Mouse (Mus musculus): Measurements from ENCODE around the gene Klk12. TPM values are rescaled to one million over a fixed set of nuclear protein-coding genes. Genes with fewer than 3 reads are reported as not detected.

Gene Klk12
- polyA plus RNA-seq (2015; fragmentation: Nextera tagmentation; extraction: Ambion mirVana) = not detected in 2 replicates

DNA sequence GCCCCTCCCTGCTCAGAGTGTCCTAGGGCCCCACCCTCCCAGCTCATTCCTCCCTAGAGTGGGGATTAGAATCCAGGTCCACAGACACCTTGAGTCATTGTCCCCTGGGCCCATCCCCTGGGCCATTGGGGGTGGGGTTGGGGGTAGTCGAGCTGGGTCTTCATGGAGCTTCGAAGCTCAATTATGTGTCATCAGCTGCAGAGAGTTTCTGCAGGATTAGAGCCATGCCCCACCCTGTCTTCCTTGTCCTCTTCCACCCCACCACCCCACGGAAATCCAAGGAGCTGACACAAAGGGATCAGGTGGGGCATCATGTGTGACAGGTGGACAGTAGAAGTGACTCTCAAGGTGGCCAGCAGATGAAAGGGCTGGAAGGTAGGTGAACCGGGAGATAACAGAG, at the start of gene Klk12:
Gene Klk12 (plus strand): TSS at position 301 of the 400 bp plus-strand sequence.
- Histone ChIP-seq H3K36me3 (ENCODE audit: insufficient read depth, low read length) (no peaks in the 10 kb centered on the region), H3K27ac (no peak within 1 kb of the TSS), H3K9ac (ENCODE audit: low read depth, low read length) (no peak within 1 kb of the TSS), H3K4me2 (ENCODE audit: low read length) (no peak within 1 kb of the TSS), H3K4me3 (replicated peaks; ENCODE audit: low read depth, low read length) (no peak within 1 kb of the TSS), H3K9me3 (replicated peaks; ENCODE audit: low read length) (no peaks in the 10 kb centered on the region), H3K27me3 (ENCODE audit: insufficient read depth, low read length) (no peaks in the 10 kb centered on the region), H3K4me1 (replicated peaks; ENCODE audit: insufficient read depth, low read length) (no peaks in the 10 kb centered on the region)
- DNase-seq (ENCODE audit: low spot score) = no peak
- ATAC-seq (replicated peaks; ENCODE audit: low FRiP score, low read depth) = no peak
- WGBS = 70% methylated on average over 4 of the region's 4 CpGs
- TF ChIP-seq CTCF (IDR thresholded peaks at IDR 0.05; ENCODE audit: low read depth) = no peak

DNA sequence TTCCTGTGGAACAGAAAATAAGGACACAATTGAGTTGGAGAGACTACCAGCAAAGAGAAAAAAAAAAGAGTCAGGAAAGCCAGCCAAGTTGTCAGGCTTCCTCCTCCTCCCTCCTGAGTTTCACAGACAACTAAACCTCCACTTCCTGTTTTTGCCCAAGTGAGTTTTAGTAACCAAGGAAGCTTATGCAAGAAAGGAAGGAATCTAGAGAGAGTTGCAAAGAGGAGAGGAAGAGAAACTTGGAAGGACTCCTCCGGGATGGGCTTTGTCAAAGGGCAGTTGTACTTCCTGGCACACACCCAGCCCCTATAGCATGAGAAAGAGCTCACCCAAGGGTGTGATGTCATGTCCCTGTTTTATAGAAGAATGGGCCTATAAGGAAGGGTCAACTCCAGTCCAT, 20.9 kb upstream of the Klk12 start:
- ATAC-seq (replicated peaks; ENCODE audit: low FRiP score, low read depth) = no peak

DNA sequence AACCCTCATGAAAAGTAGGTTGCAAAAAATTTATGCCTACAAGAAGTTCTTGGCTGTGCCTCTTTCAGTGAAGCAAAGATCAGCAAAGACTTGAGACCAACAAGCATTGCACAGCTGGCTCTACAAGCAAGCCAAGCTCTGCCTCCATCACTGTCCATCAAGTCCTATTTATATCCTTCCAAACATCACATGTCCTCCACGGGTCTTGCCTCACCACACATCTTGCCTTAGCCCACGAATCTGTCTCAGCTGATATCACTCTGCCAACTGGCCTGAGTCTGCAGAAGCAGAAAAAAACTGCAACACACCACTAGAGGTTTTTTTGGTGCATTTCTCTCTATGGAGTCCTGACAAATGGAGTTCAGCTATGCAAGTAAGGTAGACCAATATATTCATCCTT, 15.9 kb upstream of the Klk12 start:
- no peak overlapping the region for H3K4me2 ChIP-seq (ENCODE audit: low read length)
- no peak overlapping the region for H3K4me3 ChIP-seq (replicated peaks; ENCODE audit: low read depth, low read length)
- no peaks in the 10 kb centered on the region for H3K27me3 ChIP-seq (ENCODE audit: insufficient read depth, low read length)
- H3K27ac ChIP-seq = no peak overlapping the region
- no peak overlapping the region for H3K9ac ChIP-seq (ENCODE audit: low read depth, low read length)
- no peaks in the 10 kb centered on the region for H3K9me3 ChIP-seq (replicated peaks; ENCODE audit: low read length)
- no peak for TF ChIP-seq CTCF (IDR thresholded peaks at IDR 0.05; ENCODE audit: low read depth)
- ATAC-seq (replicated peaks; ENCODE audit: low FRiP score, low read depth) (no peak), DNase-seq (ENCODE audit: low spot score) (no peak)
- WGBS = 54% methylated on average over 2 of the region's 2 CpGs
- no peaks in the 10 kb centered on the region for H3K36me3 ChIP-seq (ENCODE audit: insufficient read depth, low read length)
- H3K4me1 ChIP-seq (replicated peaks; ENCODE audit: insufficient read depth, low read length) = no peaks in the 10 kb centered on the region

More for the DNA sequence above, 20.9 kb upstream of the Klk12 start:
- H3K9ac ChIP-seq (ENCODE audit: low read depth, low read length) = no peak overlapping the region
- no peak for TF ChIP-seq CTCF (IDR thresholded peaks at IDR 0.05; ENCODE audit: low read depth)
- no peak overlapping the region for H3K4me3 ChIP-seq (replicated peaks; ENCODE audit: low read depth, low read length)
- 48% methylated on average over 1 of the region's 1 CpGs for WGBS
- H3K36me3 ChIP-seq (ENCODE audit: insufficient read depth, low read length) = no peaks in the 10 kb centered on the region
- no peaks in the 10 kb centered on the region for H3K4me1 ChIP-seq (replicated peaks; ENCODE audit: insufficient read depth, low read length)
- H3K4me2 ChIP-seq (ENCODE audit: low read length) = no peak overlapping the region
- H3K9me3 ChIP-seq (replicated peaks; ENCODE audit: low read length) = no peaks in the 10 kb centered on the region
- no peak overlapping the region for H3K27ac ChIP-seq
- DNase-seq (ENCODE audit: low spot score) = peak; percentile 28
- no peaks in the 10 kb centered on the region for H3K27me3 ChIP-seq (ENCODE audit: insufficient read depth, low read length)

DNA sequence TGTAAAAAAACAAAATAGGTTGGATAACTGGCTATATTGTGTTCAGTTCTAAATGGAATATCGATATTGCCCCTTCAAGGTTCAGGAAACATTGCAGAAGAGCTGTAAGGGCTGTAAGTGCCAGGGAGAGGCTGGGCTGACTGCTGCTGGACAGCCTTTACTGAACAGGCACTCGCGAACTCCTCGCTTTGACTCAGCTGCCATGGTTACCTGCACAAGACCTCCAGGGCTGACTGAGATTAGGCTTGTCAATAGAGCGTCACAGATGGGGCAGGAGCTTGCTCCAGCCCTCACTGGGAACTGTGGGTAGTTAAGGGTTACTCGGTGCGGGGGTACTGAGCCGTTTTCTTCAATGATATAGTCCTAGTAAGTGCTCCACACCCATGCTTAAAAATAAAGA, 2.2 kb upstream of the Klk12 start:
- H3K27me3 ChIP-seq (ENCODE audit: insufficient read depth, low read length) = no peaks in the 10 kb centered on the region
- no peaks in the 10 kb centered on the region for H3K36me3 ChIP-seq (ENCODE audit: insufficient read depth, low read length)
- no peak for ATAC-seq (replicated peaks; ENCODE audit: low FRiP score, low read depth)
- no peak overlapping the region for H3K27ac ChIP-seq
- TF ChIP-seq CTCF (IDR thresholded peaks at IDR 0.05; ENCODE audit: low read depth) = no peak
- no peak overlapping the region for H3K4me3 ChIP-seq (replicated peaks; ENCODE audit: low read depth, low read length)
- no peaks in the 10 kb centered on the region for H3K9me3 ChIP-seq (replicated peaks; ENCODE audit: low read length)
- no peak overlapping the region for H3K9ac ChIP-seq (ENCODE audit: low read depth, low read length)
- no peak overlapping the region for H3K4me2 ChIP-seq (ENCODE audit: low read length)
- no peaks in the 10 kb centered on the region for H3K4me1 ChIP-seq (replicated peaks; ENCODE audit: insufficient read depth, low read length)
- WGBS = 48% methylated on average over 8 of the region's 8 CpGs
- DNase-seq (ENCODE audit: low spot score) = no peak

DNA sequence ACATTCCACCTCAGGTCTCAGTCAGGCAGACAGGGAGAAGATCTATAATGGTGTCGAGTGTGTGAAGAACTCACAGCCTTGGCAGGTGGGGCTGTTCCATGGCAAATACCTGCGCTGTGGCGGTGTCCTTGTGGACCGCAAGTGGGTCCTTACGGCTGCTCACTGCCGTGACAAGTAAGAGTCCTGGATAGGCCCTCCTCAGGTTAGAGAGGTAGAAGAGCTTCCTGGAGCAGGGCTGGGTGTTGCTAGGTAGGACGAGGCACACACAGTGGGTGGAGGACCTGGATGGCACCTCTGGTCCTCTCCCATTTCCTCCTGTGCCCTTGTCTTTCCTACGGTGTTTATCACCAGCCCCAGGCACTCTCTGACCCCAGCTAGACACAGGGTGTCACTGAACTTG, 939 bp downstream of the Klk12 start:
- Histone ChIP-seq H3K4me2 (ENCODE audit: low read length) (no peak overlapping the region), H3K9me3 (replicated peaks; ENCODE audit: low read length) (no peaks in the 10 kb centered on the region), H3K4me1 (replicated peaks; ENCODE audit: insufficient read depth, low read length) (no peaks in the 10 kb centered on the region), H3K27me3 (ENCODE audit: insufficient read depth, low read length) (no peaks in the 10 kb centered on the region), H3K4me3 (replicated peaks; ENCODE audit: low read depth, low read length) (no peak overlapping the region), H3K36me3 (ENCODE audit: insufficient read depth, low read length) (no peaks in the 10 kb centered on the region), H3K27ac (no peak overlapping the region), H3K9ac (ENCODE audit: low read depth, low read length) (no peak overlapping the region)
- no peak for TF ChIP-seq CTCF (IDR thresholded peaks at IDR 0.05; ENCODE audit: low read depth)
- ATAC-seq (replicated peaks; ENCODE audit: low FRiP score, low read depth) (0 out of 2 replicates have a peak, but pooled peaks have one; percentile 29), DNase-seq (ENCODE audit: low spot score) (no peak)
- 91% methylated on average over 8 of the region's 8 CpGs for WGBS

DNA sequence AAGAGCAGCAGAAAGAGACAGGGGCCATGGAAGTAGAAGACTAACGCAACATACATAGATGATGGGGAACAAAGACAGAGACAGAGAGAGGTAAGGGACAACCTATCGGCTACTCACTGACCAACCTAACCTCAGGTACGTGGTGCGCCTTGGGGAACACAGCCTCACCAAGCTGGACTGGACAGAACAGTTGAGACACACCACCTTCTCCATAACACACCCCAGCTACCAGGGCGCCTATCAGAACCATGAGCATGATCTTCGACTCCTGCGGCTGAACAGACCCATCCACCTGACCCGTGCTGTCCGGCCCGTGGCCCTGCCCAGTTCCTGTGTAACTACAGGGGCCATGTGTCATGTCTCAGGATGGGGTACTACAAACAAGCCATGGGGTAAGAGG, 2.0 kb downstream of the Klk12 start:
- Histone ChIP-seq H3K4me2 (ENCODE audit: low read length) (no peak overlapping the region), H3K36me3 (ENCODE audit: insufficient read depth, low read length) (no peaks in the 10 kb centered on the region), H3K9ac (ENCODE audit: low read depth, low read length) (no peak overlapping the region), H3K4me1 (replicated peaks; ENCODE audit: insufficient read depth, low read length) (no peaks in the 10 kb centered on the region), H3K27me3 (ENCODE audit: insufficient read depth, low read length) (no peaks in the 10 kb centered on the region), H3K27ac (no peak overlapping the region), H3K9me3 (replicated peaks; ENCODE audit: low read length) (no peaks in the 10 kb centered on the region), H3K4me3 (replicated peaks; ENCODE audit: low read depth, low read length) (no peak overlapping the region)
- ATAC-seq (replicated peaks; ENCODE audit: low FRiP score, low read depth) = no peak
- no peak for TF ChIP-seq CTCF (IDR thresholded peaks at IDR 0.05; ENCODE audit: low read depth)
- DNase-seq (ENCODE audit: low spot score) = no peak
- WGBS = 89% methylated on average over 10 of the region's 10 CpGs

DNA sequence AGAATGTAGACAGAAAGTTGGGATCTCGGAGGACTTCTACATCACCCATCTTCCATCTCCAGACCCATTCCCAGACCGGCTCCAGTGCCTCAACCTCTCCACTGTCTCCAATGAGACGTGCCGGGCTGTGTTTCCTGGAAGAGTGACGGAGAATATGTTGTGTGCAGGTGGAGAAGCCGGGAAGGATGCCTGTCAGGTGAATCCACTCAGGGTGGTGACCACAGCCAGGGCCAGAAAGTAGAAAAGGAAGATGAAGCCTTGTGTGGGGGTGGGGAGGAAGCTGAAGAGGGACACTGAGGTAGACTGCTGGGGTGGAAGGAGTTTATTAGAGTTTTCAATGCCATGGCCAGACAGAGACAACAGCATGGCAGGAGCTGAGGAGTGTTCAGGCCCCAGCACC, 3.2 kb downstream of the Klk12 start:
- DNase-seq (ENCODE audit: low spot score) = no peak
- Histone ChIP-seq H3K27ac (no peak overlapping the region), H3K27me3 (ENCODE audit: insufficient read depth, low read length) (no peaks in the 10 kb centered on the region), H3K4me1 (replicated peaks; ENCODE audit: insufficient read depth, low read length) (no peaks in the 10 kb centered on the region), H3K36me3 (ENCODE audit: insufficient read depth, low read length) (no peaks in the 10 kb centered on the region), H3K9me3 (replicated peaks; ENCODE audit: low read length) (no peaks in the 10 kb centered on the region), H3K4me3 (replicated peaks; ENCODE audit: low read depth, low read length) (no peak overlapping the region), H3K4me2 (ENCODE audit: low read length) (no peak overlapping the region), H3K9ac (ENCODE audit: low read depth, low read length) (no peak overlapping the region)
- no peak for TF ChIP-seq CTCF (IDR thresholded peaks at IDR 0.05; ENCODE audit: low read depth)
- 92% methylated on average over 6 of the region's 6 CpGs for WGBS
- no peak for ATAC-seq (replicated peaks; ENCODE audit: low FRiP score, low read depth)
